Mouse (Mus musculus) CD4-positive, CD25-positive, alpha-beta regulatory T cell, adult 9 weeks (primary cell): ENCODE data around the gene Igsf21. TPM values are rescaled to one million over a fixed set of nuclear protein-coding genes. Genes with fewer than 3 reads are reported as not detected.

Experiments used
- polyA plus RNA-seq: library from polyadenylated mRNA; unstranded; fragments of 100-300 nt; shearing (Covaris generic); gene quantifications from one replicate; pipeline ENCODE4 v1.2.1, GENCODE M21; 2017

The Igsf21 gene
- polyA plus RNA-seq = not detected

GRCm38 (mm10) chr4:140246180-140247005, at the start of gene Igsf21:
TSS of gene Igsf21 (minus strand) at chr4:140246784.

